In genomic region chr14:36414180-36414579, GRCm38 (mm10) we compare ENCODE assay signal across 18 mouse cellular contexts.
DNase-seq lines count a peak whose midpoint lies in the region; ATAC-seq lines count a peak whose summit lies in the region.
"Had no signal": no experiment of that assay in that cellular context is flagged by ENCODE, and none has a peak within 500 bp of the region (broad histone marks: within the 10 kb centered on the region; RNA-seq: fewer than 3 reads in every experiment).

No protein-coding gene starts in this region.

- H3K27ac ChIP-seq in midbrain, embryonic 11.5 days (ENCODE audit: low read depth, low read length) = no peak overlapping the region
- H3K27ac ChIP-seq in midbrain, embryonic 13.5 days = no peak overlapping the region
- H3K27ac ChIP-seq: embryonic facial prominence, embryonic 13.5 days; embryonic facial prominence, embryonic 15.5 days; forebrain, embryonic 10.5 days; forebrain, embryonic 12.5 days had no signal

- no peaks in the 10 kb centered on the region for H3K9me3 ChIP-seq in midbrain, embryonic 11.5 days (ENCODE audit: control insufficient read depth, low read length)
- no peaks in the 10 kb centered on the region for H3K9me3 ChIP-seq in midbrain, embryonic 13.5 days
- H3K9me3 ChIP-seq: embryonic facial prominence, embryonic 13.5 days; embryonic facial prominence, embryonic 15.5 days; forebrain, embryonic 10.5 days; forebrain, embryonic 12.5 days had no signal

- 77% methylated on average over 1 of the region's 1 CpGs for WGBS in midbrain, embryonic 11.5 days
- 52% methylated on average over 1 of the region's 1 CpGs for WGBS in midbrain, embryonic 13.5 days

- ATAC-seq in midbrain, embryonic 11.5 days (ENCODE audit: low FRiP score) = no peak
- no peak for ATAC-seq in midbrain, embryonic 13.5 days
- ATAC-seq: forebrain, embryonic 14.5 days; forebrain, embryonic 16.5 days had no signal

- H3K4me1 ChIP-seq in midbrain, embryonic 11.5 days (ENCODE audit: control insufficient read depth, insufficient read depth, low read length) = peaks cover 6% of the 10 kb centered on the region
- H3K4me1 ChIP-seq in midbrain, embryonic 13.5 days (replicated peaks) = peaks cover 9% of the 10 kb centered on the region
- H3K4me1 ChIP-seq: embryonic facial prominence, embryonic 13.5 days; embryonic facial prominence, embryonic 15.5 days had no signal

- DNase-seq in heart, adult 11 months = peak; percentile 73
- DNase-seq in heart, postnatal 10 days = no peak
- DNase-seq in midbrain, embryonic 11.5 days (ENCODE audit: low spot score, missing footprints) = peak; percentile 83
- DNase-seq: adrenal gland, adult 2 months; adrenal gland, postnatal 10 days; adrenal gland, postnatal 25 days; cerebellum, adult 11 months; cerebellum, adult 8-10 months; cerebellum, postnatal 14 days; cerebellum, postnatal 36 days had no signal

- H3K4me3 ChIP-seq in midbrain, embryonic 11.5 days (ENCODE audit: low read depth, low read length) = no peak overlapping the region
- no peak overlapping the region for H3K4me3 ChIP-seq in midbrain, embryonic 13.5 days (replicated peaks)
- H3K4me3 ChIP-seq: embryonic facial prominence, embryonic 13.5 days; embryonic facial prominence, embryonic 15.5 days; erythroblast, embryonic 14.5 days; forebrain, embryonic 10.5 days; forebrain, embryonic 12.5 days had no signal

- H3K4me2 ChIP-seq in midbrain, embryonic 11.5 days = no peak overlapping the region
- H3K4me2 ChIP-seq in midbrain, embryonic 13.5 days (replicated peaks) = no peak overlapping the region
- H3K4me2 ChIP-seq: embryonic facial prominence, embryonic 13.5 days; embryonic facial prominence, embryonic 15.5 days; forebrain, embryonic 12.5 days had no signal

- intact Hi-C loops in heart, postnatal 10 days (cut with DNase I) = no loop called here

- no peaks in the 10 kb centered on the region for H3K27me3 ChIP-seq in midbrain, embryonic 11.5 days (ENCODE audit: control insufficient read depth, insufficient read depth, low read length)
- no peaks in the 10 kb centered on the region for H3K27me3 ChIP-seq in midbrain, embryonic 13.5 days
- H3K27me3 ChIP-seq: embryonic facial prominence, embryonic 13.5 days; embryonic facial prominence, embryonic 15.5 days; forebrain, embryonic 12.5 days had no signal

- H3K36me3 ChIP-seq in midbrain, embryonic 11.5 days (ENCODE audit: control insufficient read depth, insufficient read depth, low read length) = no peaks in the 10 kb centered on the region
- no peaks in the 10 kb centered on the region for H3K36me3 ChIP-seq in midbrain, embryonic 13.5 days
- H3K36me3 ChIP-seq: embryonic facial prominence, embryonic 13.5 days; embryonic facial prominence, embryonic 15.5 days; forebrain, embryonic 10.5 days; forebrain, embryonic 12.5 days had no signal

- no peak overlapping the region for H3K9ac ChIP-seq in midbrain, embryonic 11.5 days (ENCODE audit: low read length)
- no peak overlapping the region for H3K9ac ChIP-seq in midbrain, embryonic 13.5 days (replicated peaks)
- H3K9ac ChIP-seq: embryonic facial prominence, embryonic 13.5 days; embryonic facial prominence, embryonic 15.5 days; forebrain, embryonic 12.5 days had no signal

Comparison
In these comparisons a context has a peak if more than half of its experiments do, and no peak if none do; other contexts are left out.
1. DNase-seq: peak in heart, adult 11 months (single experiment) and midbrain, embryonic 11.5 days (single experiment); none in heart, postnatal 10 days (0 of 2).